Mouse (Mus musculus): ENCODE measurements around the gene Gm32717.
"Not testable (repeated sequence)": the region's sequence is repeated elsewhere in the genome, so short reads cannot be mapped to it uniquely, and the experiment has no call there.

GRCm38 (mm10) chr10:118271416-118271815 is 30.8 kb upstream of the Gm32717 start:
- not testable (repeated sequence) for TF ChIP-seq CTCF (IDR thresholded peaks at IDR 0.05; ENCODE audit: insufficient read depth, low read length); POLR2A (IDR thresholded peaks at IDR 0.05; ENCODE audit: borderline replicate concordance, extremely low read depth, low read depth, low read length)
